Mouse (Mus musculus) c-Kit-positive CD71-negative TER-119-negative erythroid progenitor cells, embryonic 14.5 days (primary cell): ENCODE results near the gene Wdr1.
A peak's percentile ranks its signal among the peaks of the same experiment; 100 is the strongest.
"Not testable (repeated sequence)": the region's sequence is repeated elsewhere in the genome, so short reads cannot be mapped to it uniquely, and the experiment has no call there.

ENCODE experiments used
- DNase-seq: peaks from one replicate; pipeline ENCODE4 v3.0.0-alpha.2; 2013; ENCODE audit warnings: low read depth

Wdr1 gene

DNA sequence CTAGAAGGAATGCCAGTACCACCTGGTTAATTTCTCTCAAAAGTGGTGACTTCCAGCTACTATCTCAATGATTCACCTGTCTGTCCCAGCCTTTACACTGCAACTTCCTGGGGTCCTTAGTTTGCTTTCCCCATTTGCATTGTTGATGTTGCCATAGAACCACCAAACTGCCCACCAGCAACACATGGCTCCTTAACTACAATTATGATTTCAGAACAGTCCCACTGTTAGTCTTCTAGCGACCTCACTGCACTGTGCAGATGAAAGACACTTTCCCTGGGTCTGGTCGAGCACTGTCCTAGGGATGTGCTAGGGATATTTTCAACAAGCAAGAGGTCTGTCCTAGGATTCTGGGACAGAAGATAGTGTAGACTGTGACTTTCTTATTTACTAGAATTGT lies at the start of gene Wdr1:
Wdr1 (minus strand) TSS at position 101 of the 400 bp plus-strand sequence.
- no peak for DNase-seq

DNA sequence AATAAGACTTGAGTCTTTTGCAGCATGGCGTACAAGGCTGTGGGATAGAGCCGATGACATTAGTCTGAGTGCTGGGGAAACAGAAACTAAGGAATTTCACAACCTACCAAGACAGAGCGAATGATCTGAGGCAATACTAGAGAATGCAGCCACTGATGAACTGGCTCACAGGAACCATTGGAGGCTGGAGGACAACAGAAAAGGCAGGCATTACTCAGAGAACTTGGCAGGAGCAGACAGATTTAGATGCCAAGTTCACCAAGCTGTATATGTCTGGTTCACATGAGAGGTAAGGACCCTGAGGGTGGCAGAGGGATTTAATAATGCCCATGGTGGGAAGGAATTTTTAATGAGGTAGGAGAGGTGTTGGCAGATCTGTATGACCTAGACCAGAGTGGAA lies 48.1 kb upstream of the Wdr1 start:
- no peak for DNase-seq

DNA sequence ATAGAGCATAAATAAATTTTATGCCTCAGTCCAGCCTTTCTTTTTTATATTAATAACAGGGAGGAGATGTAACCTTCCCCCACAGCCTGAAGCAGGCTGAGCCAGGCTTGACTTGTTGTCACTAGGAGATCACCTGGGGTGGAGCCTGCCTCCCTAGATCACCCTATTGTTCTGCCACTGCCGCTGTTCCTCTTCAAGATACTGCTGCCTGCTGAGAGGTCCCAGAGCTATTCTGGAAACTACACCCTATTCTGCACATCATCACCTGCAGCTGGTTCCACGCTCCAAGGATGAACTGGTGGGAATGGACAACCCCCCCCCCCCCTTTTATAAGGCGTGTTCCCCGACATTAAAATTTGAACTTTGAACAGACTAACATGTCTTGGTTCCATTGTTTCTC lies 45.2 kb upstream of the Wdr1 start:
- not testable (repeated sequence) for DNase-seq

- DNase-seq, result no peak
Measured at GRCm38 (mm10) chr5:38598647-38599304, 35.8 kb upstream of the Wdr1 start.

DNA sequence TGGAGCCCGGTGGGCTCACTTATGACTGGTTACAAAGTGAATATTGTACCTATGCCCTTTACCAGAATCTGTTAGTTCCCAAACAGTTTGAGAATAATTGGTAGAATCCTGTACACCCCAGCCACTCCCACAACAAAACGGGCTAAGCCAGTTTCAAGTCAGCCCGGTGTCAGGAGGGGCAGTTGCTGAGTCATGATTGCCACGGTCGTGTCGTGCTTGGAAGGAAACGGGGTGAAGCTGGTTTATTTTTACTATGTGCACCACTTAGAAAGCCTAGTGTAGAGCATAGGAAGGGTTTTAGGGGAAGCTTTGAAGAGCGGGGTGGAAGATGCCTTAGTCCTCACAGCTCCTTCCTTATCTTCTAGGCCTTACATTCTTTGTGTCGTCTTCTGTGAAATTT lies 25.9 kb upstream of the Wdr1 start:
- DNase-seq, result peak; percentile 34

DNA sequence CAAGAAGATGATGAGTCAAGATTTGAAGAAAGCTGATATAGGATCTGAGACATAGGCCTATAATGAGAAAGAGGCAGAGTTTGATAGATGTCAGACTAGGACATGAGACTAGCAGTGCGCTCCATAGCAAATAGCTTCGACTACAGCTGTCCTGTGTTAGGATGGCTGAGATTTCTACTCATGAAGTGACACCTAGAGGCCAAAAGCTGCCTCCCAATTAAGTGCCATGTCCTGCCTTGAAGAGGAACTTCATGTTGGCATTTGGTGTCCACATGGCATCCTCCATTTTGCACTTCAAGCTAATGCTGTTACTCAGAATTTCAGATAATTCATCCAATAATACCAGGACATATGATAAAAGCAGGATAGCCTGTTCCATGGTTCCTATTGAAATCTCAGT lies 22.4 kb upstream of the Wdr1 start:
- DNase-seq, result no peak

- DNase-seq, result no peak
Measured at GRCm38 (mm10) chr5:38583026-38583425, 20.0 kb upstream of the Wdr1 start.

- DNase-seq, result no peak
Measured at GRCm38 (mm10) chr5:38580703-38581102, 17.7 kb upstream of the Wdr1 start.

DNA sequence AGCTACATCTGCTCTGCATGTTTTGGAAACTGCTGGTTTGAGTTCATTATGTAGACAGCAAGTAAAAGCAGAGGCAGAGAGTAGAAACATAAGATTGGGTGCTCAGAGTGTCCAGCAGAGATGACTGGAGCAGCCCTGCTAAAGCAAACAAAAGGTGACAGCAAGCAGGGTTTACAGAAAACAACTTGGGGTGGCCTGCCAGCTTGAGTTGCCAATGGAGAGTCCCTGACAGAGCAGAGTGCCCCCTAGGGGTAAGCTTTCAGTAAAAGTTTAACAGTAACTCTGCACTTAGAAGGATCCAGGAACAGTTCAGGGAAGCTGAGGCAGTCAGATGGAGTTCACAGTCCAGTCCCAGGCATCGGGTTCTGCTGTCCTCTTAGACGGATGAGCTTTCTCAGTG lies 7.9 kb upstream of the Wdr1 start:
- DNase-seq, result no peak

DNA sequence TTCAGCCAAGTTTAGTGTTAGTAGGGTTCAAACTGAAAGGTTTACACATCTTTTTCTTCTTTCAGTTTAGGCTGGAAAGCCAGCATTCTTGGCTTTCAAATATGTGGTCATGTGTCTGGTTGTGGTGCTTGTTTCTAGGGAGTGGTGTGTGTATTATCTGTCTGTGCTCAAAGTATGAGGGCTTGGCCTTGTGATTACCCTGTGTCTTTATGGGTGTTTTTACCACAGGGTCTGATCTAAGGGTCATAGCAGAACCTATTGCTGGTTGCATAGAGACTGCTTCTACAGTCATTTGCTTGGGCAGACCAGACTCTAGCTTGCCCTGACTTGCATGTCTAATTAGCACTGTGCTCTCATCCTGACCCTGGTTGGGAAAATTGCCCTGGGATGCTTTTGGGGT lies 5.6 kb upstream of the Wdr1 start:
- no peak for DNase-seq

- no peak for DNase-seq
Measured at GRCm38 (mm10) chr5:38564831-38565230, 1.8 kb upstream of the Wdr1 start.

- DNase-seq, result peak; percentile 88
Measured at GRCm38 (mm10) chr5:38561426-38562024, 1.5 kb downstream of the Wdr1 start.

GRCm38 (mm10) chr5:38560586-38561425 lies 2.2 kb downstream of the Wdr1 start:
- peak; percentile 24 for DNase-seq

GRCm38 (mm10) chr5:38558831-38559230 lies 4.2 kb downstream of the Wdr1 start:
- no peak for DNase-seq

DNA sequence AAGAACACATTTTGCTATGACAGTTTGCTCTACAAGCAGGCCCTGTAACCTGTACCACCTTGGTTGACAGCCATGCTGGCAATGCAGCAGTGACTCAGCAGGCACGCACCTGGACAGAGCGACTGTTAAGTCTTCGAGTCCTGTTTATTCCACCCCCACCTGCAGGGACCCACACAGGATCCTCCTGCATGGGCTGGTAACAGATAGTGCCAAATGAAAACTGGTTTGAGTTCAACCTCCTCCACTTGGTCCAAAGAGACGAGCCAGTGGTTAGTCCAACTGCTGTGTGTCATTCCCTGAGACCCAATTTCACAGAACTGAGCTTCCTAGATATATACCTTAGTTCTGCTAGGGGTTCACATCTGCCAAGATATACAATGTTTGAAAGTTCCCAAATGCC lies 5.2 kb downstream of the Wdr1 start:
- DNase-seq, result no peak

GRCm38 (mm10) chr5:38556406-38556805 lies 6.6 kb downstream of the Wdr1 start:
- no peak for DNase-seq

- no peak for DNase-seq
Measured at GRCm38 (mm10) chr5:38553953-38554352, 9.1 kb downstream of the Wdr1 start.

DNA sequence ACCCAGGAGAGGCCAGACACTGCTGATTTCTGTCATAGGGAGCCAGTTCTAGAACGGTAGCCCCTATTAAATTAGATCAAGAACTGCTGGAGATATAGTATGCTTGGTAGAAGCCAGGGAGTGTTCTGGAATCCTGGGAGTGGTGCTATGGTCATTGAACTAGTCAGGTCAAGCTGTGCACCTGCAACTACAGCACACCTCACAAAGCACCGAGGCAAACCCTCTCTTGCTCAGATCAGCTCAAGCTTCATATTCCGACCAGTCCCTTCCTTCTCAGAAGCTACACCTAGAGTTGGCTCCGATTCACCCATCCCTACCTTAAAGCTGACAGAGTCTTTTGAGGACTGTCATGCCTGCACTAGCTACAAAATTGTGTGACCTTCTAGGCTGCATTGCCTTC lies 9.5 kb downstream of the Wdr1 start:
- no peak for DNase-seq

DNA sequence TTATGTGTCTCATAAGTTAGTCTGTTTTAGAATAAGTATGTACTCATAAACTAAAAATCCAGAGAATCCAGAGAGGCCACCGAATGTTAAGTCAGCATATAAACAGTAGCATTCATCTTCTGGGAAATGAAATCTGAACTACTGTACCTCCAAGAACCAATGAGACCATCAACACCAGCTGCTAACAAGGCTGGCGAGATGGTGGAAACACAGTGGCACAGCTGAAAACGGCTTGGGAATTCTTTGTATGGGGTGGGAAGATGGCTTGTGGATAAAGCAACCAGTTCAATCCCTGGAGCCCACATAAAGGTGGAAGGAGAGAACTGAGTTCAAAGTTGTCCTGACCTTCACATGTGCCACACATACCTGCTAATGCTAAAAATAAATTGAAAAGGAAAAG lies 10.4 kb downstream of the Wdr1 start:
- no peak for DNase-seq

- DNase-seq, result no peak
Measured at GRCm38 (mm10) chr5:38550221-38550768, 12.7 kb downstream of the Wdr1 start.

- no peak for DNase-seq
Measured at GRCm38 (mm10) chr5:38549461-38549909, 13.5 kb downstream of the Wdr1 start.

- DNase-seq, result no peak
Measured at GRCm38 (mm10) chr5:38547375-38547774, 15.6 kb downstream of the Wdr1 start.
